Mouse (Mus musculus) MEL (cell line): ENCODE results near the gene Negr1. TPM values are rescaled to one million over a fixed set of nuclear protein-coding genes. Genes with fewer than 3 reads are reported as not detected.

Experiments used
- DNase-seq: peaks from one replicate; pipeline ENCODE4 v3.0.0; 2011; ENCODE audit warnings: low read depth, low spot score
- H3K27ac ChIP-seq: 2 replicates; pipeline ENCODE4 v1.5.1; 2012; ENCODE audit warnings: low read depth, mild to moderate bottlenecking, control low read depth, low read length, moderate library complexity; ENCODE audit not compliant: control insufficient read depth
- H3K27me3 ChIP-seq, 2 experiments: fragments of 150-350 bp in 1 of 2; sonication (generic) in 1 of 2; 2 replicates each; pipeline ENCODE4 v1.6.1; 2012; ENCODE audit warnings: low read length in 2 of 2, mild to moderate bottlenecking in 2 of 2, improper control_type of control experiment in 1 of 2, moderate library complexity in 1 of 2; ENCODE audit not compliant: insufficient read depth in 2 of 2, control insufficient read depth in 1 of 2
- H3K36me3 ChIP-seq, 2 experiments: 2 replicates each; pipeline ENCODE4 v1.6.1; 2012 to 2014; ENCODE audit warnings: low read length in 2 of 2, improper control_type of control experiment in 1 of 2, inconsistent platforms in 1 of 2, mild to moderate bottlenecking in 1 of 2; ENCODE audit not compliant: insufficient read depth in 2 of 2, control insufficient read depth in 1 of 2
- H3K4me1 ChIP-seq, 2 experiments: fragments of 150-350 bp in 1 of 2; sonication (generic) in 1 of 2; 2 replicates each; pipeline ENCODE4 v1.6.1; 2012; ENCODE audit warnings: low read length in 2 of 2, improper control_type of control experiment in 1 of 2, mild to moderate bottlenecking in 1 of 2; ENCODE audit not compliant: insufficient read depth in 2 of 2, control insufficient read depth in 1 of 2
- H3K4me3 ChIP-seq, 2 experiments: fragments of 150-350 bp in 1 of 2; sonication (generic) in 1 of 2; 2 replicates each; pipeline ENCODE4 v1.5.1; 2012; ENCODE audit warnings: low read depth in 2 of 2, low read length in 2 of 2, mild to moderate bottlenecking in 2 of 2, moderate library complexity in 2 of 2, control low read depth in 1 of 2, improper control_type of control experiment in 1 of 2; ENCODE audit not compliant: control insufficient read depth in 1 of 2, insufficient read depth in 1 of 2
- H3K79me2 ChIP-seq: 2 replicates; pipeline ENCODE4 v1.6.1; 2012; ENCODE audit warnings: mild to moderate bottlenecking, low read length, moderate library complexity; ENCODE audit not compliant: control insufficient read depth, poor library complexity, insufficient read depth
- H3K9ac ChIP-seq: 2 replicates; pipeline ENCODE4 v1.6.1; 2012; ENCODE audit warnings: low read depth, mild to moderate bottlenecking, control low read depth, low read length, moderate library complexity; ENCODE audit not compliant: control insufficient read depth, poor library complexity, severe bottlenecking
- H3K9me3 ChIP-seq: fragments of 150-350 bp; sonication (generic); replicated peaks from 2 replicates; pipeline ENCODE4 v1.6.1; 2012; ENCODE audit warnings: mild to moderate bottlenecking, low read length, improper control_type of control experiment, moderate library complexity; ENCODE audit not compliant: insufficient read depth
- E2F4 ChIP-seq: IDR thresholded peaks from 2 replicates; pipeline ENCODE4 v1.6.1; 2011; ENCODE audit warnings: low read depth, low read length, improper control_type of control experiment, borderline replicate concordance
- ELF1 ChIP-seq: IDR thresholded peaks from 2 replicates; pipeline ENCODE4 v1.6.1; 2014; ENCODE audit warnings: low read depth, mild to moderate bottlenecking, inconsistent platforms, low read length, improper control_type of control experiment, moderate library complexity
- ETS1 ChIP-seq: IDR thresholded peaks from 2 replicates; pipeline ENCODE4 v1.6.1; 2012; ENCODE audit warnings: low read depth, mild to moderate bottlenecking, inconsistent platforms, low read length, improper control_type of control experiment, moderate library complexity
- GATA1 ChIP-seq: IDR thresholded peaks from 2 replicates; pipeline ENCODE4 v1.6.1; 2011; ENCODE audit warnings: low read depth, low read length, improper control_type of control experiment
- KAT2A ChIP-seq: conservative IDR thresholded peaks from 2 replicates; pipeline ENCODE4 v1.6.1; 2012; ENCODE audit warnings: low read depth, low read length, improper control_type of control experiment, inconsistent platforms
- MAX ChIP-seq: IDR thresholded peaks from 2 replicates; pipeline ENCODE4 v1.6.1; 2011; ENCODE audit warnings: low read length, improper control_type of control experiment
- MEF2A ChIP-seq: IDR thresholded peaks from 2 replicates; pipeline ENCODE4 v1.6.1; 2014; ENCODE audit warnings: low read depth, mild to moderate bottlenecking, inconsistent platforms, low read length, improper control_type of control experiment; ENCODE audit not compliant: poor library complexity, insufficient replicate concordance, severe bottlenecking; ENCODE audit errors: extremely low read depth
- MYB ChIP-seq: IDR thresholded peaks from 2 replicates; pipeline ENCODE4 v1.6.1; 2011; ENCODE audit warnings: mild to moderate bottlenecking, low read depth, low read length, improper control_type of control experiment
- NELFE ChIP-seq: IDR thresholded peaks from 2 replicates; pipeline ENCODE4 v1.6.1; 2011; ENCODE audit warnings: low read depth, low read length, improper control_type of control experiment
- NRF1 ChIP-seq: IDR thresholded peaks from 2 replicates; pipeline ENCODE4 v1.6.1; 2014; ENCODE audit warnings: low read depth, mild to moderate bottlenecking, inconsistent platforms, low read length, improper control_type of control experiment, moderate library complexity; ENCODE audit not compliant: poor library complexity, insufficient read depth, severe bottlenecking
- POLR2A ChIP-seq, 2 experiments: IDR thresholded peaks; 2 replicates each; pipeline ENCODE4 v1.6.1; 2011 to 2012; ENCODE audit warnings: low read length in 2 of 2, mild to moderate bottlenecking in 2 of 2, control low read depth in 1 of 2, improper control_type of control experiment in 1 of 2, low read depth in 1 of 2, moderate library complexity in 1 of 2; ENCODE audit not compliant: control insufficient read depth in 1 of 2, insufficient read depth in 1 of 2, poor library complexity in 1 of 2
- POLR2AphosphoS2 ChIP-seq: IDR thresholded peaks from 2 replicates; pipeline ENCODE4 v1.6.1; 2011; ENCODE audit warnings: low read length, improper control_type of control experiment
- POLR2AphosphoS5 ChIP-seq: IDR thresholded peaks from 2 replicates; pipeline ENCODE4 v1.6.1; 2012; ENCODE audit warnings: low read depth, borderline replicate concordance, mild to moderate bottlenecking, inconsistent platforms, low read length, moderate library complexity, mixed read lengths
- RAD21 ChIP-seq: IDR thresholded peaks from 2 replicates; pipeline ENCODE4 v1.6.1; 2011; ENCODE audit warnings: mild to moderate bottlenecking, low read depth, low read length, improper control_type of control experiment
- RCOR1 ChIP-seq: IDR thresholded peaks from 2 replicates; pipeline ENCODE4 v1.6.1; 2012; ENCODE audit warnings: low read depth, mild to moderate bottlenecking, inconsistent platforms, low read length, improper control_type of control experiment
- SIN3A ChIP-seq: IDR thresholded peaks from 2 replicates; pipeline ENCODE4 v1.6.1; 2012; ENCODE audit warnings: low read length, improper control_type of control experiment, inconsistent platforms
- SMC3 ChIP-seq: IDR thresholded peaks from 2 replicates; pipeline ENCODE4 v1.6.1; 2011; ENCODE audit warnings: low read depth, low read length, improper control_type of control experiment
- TAL1 ChIP-seq: IDR thresholded peaks from 2 replicates; pipeline ENCODE4 v1.6.1; 2012; ENCODE audit warnings: mild to moderate bottlenecking, inconsistent platforms, low read length, moderate library complexity, mixed read lengths
- TBP ChIP-seq: IDR thresholded peaks from 2 replicates; pipeline ENCODE4 v1.8.0; 2011; ENCODE audit warnings: low read depth, low read length, improper control_type of control experiment
- TCF12 ChIP-seq: IDR thresholded peaks from 2 replicates; pipeline ENCODE4 v1.6.1; 2014; ENCODE audit warnings: low read depth, mild to moderate bottlenecking, inconsistent platforms, low read length, improper control_type of control experiment, moderate library complexity
- UBTF ChIP-seq: IDR thresholded peaks from 2 replicates; pipeline ENCODE4 v1.6.1; 2012; ENCODE audit warnings: low read depth, mild to moderate bottlenecking, inconsistent platforms, low read length, improper control_type of control experiment, moderate library complexity, borderline replicate concordance; ENCODE audit not compliant: insufficient read depth
- USF1 ChIP-seq: IDR thresholded peaks from 2 replicates; pipeline ENCODE4 v1.6.1; 2014; ENCODE audit warnings: low read depth, mild to moderate bottlenecking, inconsistent platforms, low read length, improper control_type of control experiment, moderate library complexity
- USF2 ChIP-seq, 2 experiments: IDR thresholded peaks; 2 replicates each; pipeline ENCODE4 v1.6.1; 2011 to 2012; ENCODE audit warnings: improper control_type of control experiment in 2 of 2, low read length in 2 of 2, borderline replicate concordance in 1 of 2, inconsistent platforms in 1 of 2, low read depth in 1 of 2, mild to moderate bottlenecking in 1 of 2; ENCODE audit not compliant: insufficient read depth in 1 of 2
- ZC3H11A ChIP-seq: IDR thresholded peaks from 2 replicates; pipeline ENCODE4 v1.6.1; 2012; ENCODE audit warnings: low read depth, mild to moderate bottlenecking, inconsistent platforms, low read length, improper control_type of control experiment
- ZNF384 ChIP-seq: IDR thresholded peaks from 2 replicates; pipeline ENCODE4 v1.6.1; 2012; ENCODE audit warnings: low read depth, mild to moderate bottlenecking, inconsistent platforms, low read length, improper control_type of control experiment
- polyA plus RNA-seq, 2 experiments: library from polyadenylated mRNA; stranded (reverse) in 1 of 2; unstranded in 1 of 2; fragments of >175 nt in 1 of 2; fragments of >200 nt in 1 of 2; gene quantifications; 2 replicates each; pipeline versions ENCODE4 v1.2.1 to v1.2.4; 2012; ENCODE audit warnings: low replicate concordance in 2 of 2, low read depth in 1 of 2; ENCODE audit not compliant: insufficient read length in 2 of 2, insufficient read depth in 1 of 2, missing spikeins in 1 of 2
- total RNA-seq: library from RNA; depleted of rRNA; stranded (reverse); fragments of 300-350 nt; gene quantifications from 2 replicates; pipeline ENCODE4 v1.2.3, GENCODE M21; 2012

Gene Negr1
- total and polyA plus RNA-seq, 3 experiments, result not detected

DNA sequence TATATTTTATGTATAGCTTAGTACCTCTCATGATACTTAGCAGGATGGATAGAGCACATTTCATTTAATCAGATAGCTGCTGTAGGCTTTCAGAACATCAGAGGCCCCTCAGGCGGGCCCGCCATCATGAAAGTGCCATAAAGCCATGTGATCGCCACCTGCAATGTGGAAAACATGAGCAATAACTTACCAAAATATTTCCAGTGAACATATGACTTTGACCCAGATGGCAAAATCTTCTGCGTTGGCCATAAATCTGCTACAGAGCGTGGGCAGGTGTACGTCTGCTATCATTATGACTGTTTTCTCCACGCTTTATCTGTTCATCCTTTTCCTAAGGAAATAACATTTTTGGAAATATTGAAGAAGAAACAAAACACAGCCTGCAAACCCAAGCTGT is 397.0 kb downstream of the Negr1 start:
- Histone ChIP-seq H3K4me1 (no peaks in the 10 kb centered on the region), H3K79me2 (no peaks in the 10 kb centered on the region), H3K27ac (no peak overlapping the region), H3K36me3 (no peaks in the 10 kb centered on the region), H3K9ac (no peak overlapping the region)
- DNase-seq, result no peak
- TF ChIP-seq NELFE (no peak), RCOR1 (no peak), TCF12 (no peak), E2F4 (no peak), RAD21 (no peak), POLR2AphosphoS5 (no peak), MAX (no peak), ZC3H11A (no peak), ELF1 (no peak), NRF1 (no peak), TBP (no peak), POLR2A (IDR thresholded peaks at IDR 0.05; ENCODE audit: control insufficient read depth in 1 of 2, insufficient read depth in 1 of 2, low read depth in 1 of 2, low read length in 2 of 2, poor library complexity in 1 of 2) (no peak)
- TF ChIP-seq, all 39 proteins: peak for 0
- Histone ChIP-seq H3K27me3 (no peaks in the 10 kb centered on the region), H3K4me3 (no peak overlapping the region), H3K9me3 (no peaks in the 10 kb centered on the region)

DNA sequence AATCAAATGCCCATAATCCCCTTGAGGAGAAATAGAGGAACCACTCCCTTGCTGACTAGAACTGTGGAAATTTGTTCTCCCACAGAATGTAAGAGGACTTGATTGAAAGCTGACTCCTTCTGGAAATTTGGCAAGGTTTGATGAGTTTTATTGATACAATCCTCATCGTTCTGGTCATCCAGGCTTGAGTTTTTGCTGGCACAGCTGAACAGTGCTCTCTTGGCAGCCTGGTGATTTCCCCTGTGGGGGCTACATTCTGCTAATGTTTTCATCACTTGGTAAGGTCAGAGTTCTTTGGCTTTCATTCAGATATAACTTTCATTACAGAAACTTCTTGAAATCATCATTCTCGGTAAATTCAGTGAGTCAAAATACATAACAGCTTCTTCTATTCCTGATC is 407.2 kb downstream of the Negr1 start:
- H3K9me3 ChIP-seq, result no peaks in the 10 kb centered on the region
- no peak overlapping the region for H3K9ac ChIP-seq
- no peaks in the 10 kb centered on the region for H3K79me2 ChIP-seq
- no peaks in the 10 kb centered on the region for H3K27me3 ChIP-seq
- no peak for DNase-seq
- no peaks in the 10 kb centered on the region for H3K36me3 ChIP-seq
- no peaks in the 10 kb centered on the region for H3K4me1 ChIP-seq
- TF ChIP-seq TAL1, result no peak
- TF ChIP-seq NELFE, result no peak
- no peak for TF ChIP-seq MEF2A
- TF ChIP-seq SMC3, result no peak
- TF ChIP-seq SIN3A, result no peak
- TF ChIP-seq ZNF384, result no peak
- TF ChIP-seq GATA1, result no peak
- no peak for TF ChIP-seq ELF1
- no peak for TF ChIP-seq MYB
- no peak for TF ChIP-seq RAD21
- no peak for TF ChIP-seq USF2 (IDR thresholded peaks at IDR 0.05; ENCODE audit: borderline replicate concordance in 1 of 2, insufficient read depth in 1 of 2, low read depth in 1 of 2, low read length in 2 of 2)
- TF ChIP-seq UBTF, result no peak
- no peak for TF ChIP-seq ETS1
- no peak for TF ChIP-seq TCF12
- no peak for TF ChIP-seq E2F4
- no peak for TF ChIP-seq NRF1
- TF ChIP-seq USF1, result no peak
- TF ChIP-seq POLR2AphosphoS2, result no peak
- no peak for TF ChIP-seq KAT2A
- no peak overlapping the region for H3K27ac ChIP-seq
- H3K4me3 ChIP-seq, result no peak overlapping the region
